Mouse (Mus musculus): ENCODE measurements around the gene Arid4a.
A peak's percentile ranks its signal among the peaks of the same experiment; 100 is the strongest.

Gene Arid4a

DNA sequence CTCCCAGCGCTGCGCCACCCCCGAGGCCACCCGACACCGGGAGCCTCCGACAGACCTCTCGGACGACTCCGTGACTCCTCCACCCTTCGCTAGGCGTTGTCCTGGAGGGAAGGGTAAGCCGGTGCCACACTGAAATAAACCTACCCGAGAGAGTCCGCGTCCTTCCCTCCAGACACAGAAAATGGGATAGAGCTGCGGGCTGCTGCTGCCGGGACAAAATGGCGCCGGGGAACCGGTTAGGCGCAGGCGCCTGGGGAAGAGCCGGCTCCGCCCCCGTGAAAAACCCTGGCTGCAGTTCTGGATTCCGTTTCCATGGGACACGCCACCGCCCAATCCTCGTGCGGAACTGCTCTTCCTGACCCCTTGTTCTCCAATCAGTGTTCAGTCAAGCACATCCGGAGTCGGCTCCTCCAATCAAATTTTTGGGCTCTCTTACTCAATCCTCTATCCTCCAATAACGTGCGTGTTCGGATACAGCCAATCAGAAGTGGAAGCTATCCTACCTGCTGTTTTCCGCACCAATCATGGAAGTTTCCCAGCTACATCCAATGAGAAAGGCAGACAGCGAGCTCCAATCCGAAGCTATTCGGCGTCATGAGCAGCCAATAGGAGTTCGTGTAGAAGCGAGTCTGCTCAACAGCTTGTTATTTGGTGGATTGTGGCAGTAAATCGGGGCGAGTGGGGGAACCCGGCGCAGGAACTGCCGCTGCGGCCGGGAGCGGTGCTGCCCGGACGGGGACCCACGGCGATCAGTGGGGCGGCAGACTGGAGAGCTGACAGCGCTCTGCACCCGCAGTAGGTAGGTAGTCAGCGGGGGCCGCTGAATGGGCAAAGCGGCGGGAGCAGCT lies at the start of gene Arid4a:
Gene Arid4a, plus strand, starts transcription at position 628 of the 848 bp plus-strand sequence.
- ATAC-seq (ENCODE audit: low TSS enrichment), result peak; percentile 97

DNA sequence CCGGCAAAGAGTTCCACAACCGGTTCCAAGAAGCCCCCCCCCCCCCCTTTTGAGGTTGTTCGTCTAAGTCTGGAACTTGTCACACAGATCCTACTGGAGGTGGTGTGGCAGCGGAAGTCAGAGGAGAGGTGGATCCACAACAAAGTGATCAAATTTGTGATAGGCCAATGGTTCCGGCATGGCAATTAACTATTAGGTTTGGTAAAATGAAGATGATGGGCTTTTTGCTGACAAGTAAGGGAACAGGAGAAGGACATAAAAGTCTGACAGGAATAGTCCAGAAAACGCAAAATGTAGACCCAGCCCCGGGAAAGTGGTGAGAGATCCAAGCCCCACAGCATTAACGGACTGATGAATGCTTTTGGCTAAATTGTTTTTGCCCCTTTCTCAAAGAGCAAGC lies 48.2 kb upstream of the Arid4a start:
- ATAC-seq (ENCODE audit: low TSS enrichment), result no peak

DNA sequence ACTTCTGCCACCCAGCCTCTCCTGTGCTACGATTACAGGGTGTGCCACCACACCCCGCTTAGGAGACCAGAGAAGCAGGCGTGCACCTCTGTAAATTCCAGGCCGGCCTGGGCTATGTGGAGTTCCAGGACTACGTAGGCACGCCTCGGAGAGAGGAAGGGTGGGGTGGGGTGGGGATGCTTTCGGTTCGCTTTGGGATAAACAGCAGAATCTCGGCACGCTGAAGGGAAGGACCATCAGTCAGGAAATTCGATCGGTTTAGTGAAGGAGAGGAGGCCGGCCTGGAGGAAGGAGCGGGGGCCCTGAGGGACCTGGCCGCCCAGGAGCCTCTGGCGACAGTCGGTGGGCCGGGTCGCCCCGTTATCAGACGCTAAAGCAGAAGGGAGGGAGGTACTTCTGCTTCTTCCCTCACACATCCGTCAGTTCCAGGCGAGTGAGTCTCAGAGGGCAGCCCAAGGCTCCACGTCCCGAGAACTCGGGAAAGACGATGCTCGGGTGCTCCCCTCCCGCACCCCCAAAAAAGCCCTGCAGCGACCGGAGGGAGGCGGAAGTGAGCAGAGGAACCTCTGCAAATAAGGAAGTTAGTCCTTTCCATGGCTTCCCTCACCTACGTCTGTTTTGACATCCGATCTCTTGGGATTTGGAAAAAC lies 47.5 kb upstream of the Arid4a start:
- peak; percentile 81 for ATAC-seq (ENCODE audit: low TSS enrichment)

DNA sequence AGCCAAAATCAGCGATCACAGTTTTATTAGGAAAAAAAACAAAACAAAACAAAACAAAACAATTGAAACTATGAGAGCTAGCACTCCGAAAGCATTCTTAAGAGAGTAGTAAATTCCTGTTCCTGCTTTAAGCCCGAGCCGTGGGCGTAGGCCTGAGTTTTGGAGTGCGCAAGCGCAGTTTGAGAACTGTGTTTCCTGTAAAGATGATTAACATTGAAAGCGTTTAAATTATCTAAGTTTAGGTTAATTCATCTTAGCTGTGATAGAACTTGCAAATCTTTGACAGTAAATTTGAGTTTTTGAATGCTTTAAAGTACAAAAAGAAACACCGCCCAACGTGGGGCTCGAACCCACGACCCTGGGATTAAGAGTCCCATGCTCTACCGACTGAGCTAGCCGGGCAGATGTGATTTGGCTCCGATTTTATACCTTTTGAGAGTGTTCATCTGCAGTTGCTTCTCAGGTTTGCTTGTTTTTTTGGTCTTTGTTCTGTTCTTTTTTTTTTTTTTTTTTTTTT lies 46.9 kb upstream of the Arid4a start:
- peak; percentile 46 for ATAC-seq (ENCODE audit: low TSS enrichment)

DNA sequence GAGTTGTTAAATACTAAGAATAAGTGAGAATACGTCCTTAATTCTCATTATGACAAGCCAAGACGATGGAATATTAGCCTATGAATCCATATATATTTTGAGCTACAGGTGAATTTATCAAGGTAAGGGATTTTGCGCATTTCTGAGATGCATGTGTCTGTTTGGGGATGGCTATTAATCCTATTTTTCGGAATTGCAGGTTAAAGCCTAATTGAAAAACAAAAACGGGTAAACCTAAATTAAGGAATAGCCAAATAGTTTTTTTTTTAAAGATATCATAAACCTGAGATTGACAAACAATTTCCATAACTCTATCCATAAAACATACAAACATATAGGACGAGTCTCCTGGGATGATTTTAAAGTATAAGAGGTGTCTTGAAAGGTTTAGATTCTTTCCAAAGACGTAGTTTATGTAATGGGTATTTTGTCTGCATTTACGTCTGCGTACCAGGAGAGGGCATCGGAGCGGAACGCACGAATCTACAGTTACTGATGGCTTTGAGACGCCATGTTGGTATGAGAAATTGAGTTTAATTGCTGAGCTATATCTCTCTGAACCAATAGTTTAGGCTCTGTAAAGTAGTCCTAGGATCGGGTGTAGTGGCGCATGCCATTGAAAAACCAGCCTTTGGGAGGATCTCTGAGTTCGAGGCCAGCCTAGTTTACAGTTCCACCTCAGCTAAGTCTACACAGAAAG lies 46.2 kb upstream of the Arid4a start:
- ATAC-seq (ENCODE audit: low TSS enrichment), result peak; percentile 27

- no peak for ATAC-seq (ENCODE audit: low TSS enrichment)
These were observed 42.0 kb upstream of the Arid4a start for GRCm38 (mm10) chr12:70973831-70974230.

DNA sequence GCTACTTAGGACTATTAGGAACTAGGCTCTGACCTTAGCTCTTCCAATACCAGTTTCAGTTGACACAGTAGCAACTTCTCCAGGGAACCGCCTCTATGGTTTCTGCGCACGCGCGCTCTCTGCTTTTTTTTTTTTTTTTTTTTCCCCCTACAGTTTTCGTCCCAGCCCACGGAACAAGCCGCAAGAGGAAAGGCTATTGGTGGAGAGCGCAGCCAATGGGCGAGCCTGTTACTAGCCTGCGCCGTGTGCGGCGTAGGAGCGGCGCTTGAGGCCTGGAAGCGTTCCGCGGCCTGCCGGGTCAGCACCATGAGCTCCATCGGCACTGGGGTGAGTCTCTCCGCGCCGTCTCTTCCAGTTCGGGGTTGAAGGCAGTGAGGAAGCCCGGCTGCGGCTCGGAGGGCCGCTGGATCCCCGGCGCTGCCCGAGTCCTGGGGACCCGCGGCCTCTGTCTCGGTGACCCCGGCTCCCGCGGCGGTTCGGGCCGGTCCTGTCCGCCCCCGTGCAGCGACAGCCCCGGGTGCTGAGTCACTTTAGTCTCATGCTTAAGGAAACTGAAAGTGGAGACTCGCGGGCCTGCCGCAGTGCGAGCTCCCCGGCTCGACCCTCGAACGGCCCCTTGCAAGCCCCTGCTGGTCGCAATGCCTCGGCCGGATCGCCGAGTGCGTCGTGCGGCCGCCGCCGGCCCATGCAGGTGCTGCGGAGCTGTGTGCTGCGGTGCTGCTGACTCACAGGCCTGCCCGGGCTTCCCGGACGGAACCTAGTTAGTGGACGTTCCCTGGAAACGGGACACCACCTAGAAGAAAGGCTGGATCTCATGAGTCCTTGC lies 41.1 kb upstream of the Arid4a start, which contains the start of gene Psma3:
Gene Psma3, plus strand, starts transcription at position 181 of the 826 bp plus-strand sequence.
- ATAC-seq (ENCODE audit: low TSS enrichment), result peak; percentile 97

DNA sequence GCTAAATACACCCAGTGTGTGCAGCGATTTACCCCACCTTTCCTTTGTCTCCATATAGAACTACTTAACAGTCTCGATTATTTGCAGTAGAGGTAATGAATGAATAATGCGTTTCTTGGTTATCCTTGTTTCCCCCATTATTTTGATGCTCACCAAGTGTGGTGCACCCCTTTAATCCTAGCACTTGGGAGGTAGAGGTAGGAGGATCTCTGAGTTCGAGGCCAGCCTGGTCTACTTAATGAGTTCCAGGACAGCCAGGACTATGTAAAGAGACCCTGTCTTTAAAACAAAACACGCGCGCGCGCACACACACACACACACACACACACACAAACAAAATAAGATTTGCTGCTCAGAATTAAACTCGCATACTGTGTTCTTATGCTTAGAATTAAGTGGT lies 40.4 kb upstream of the Arid4a start:
- ATAC-seq (ENCODE audit: low TSS enrichment), result no peak

DNA sequence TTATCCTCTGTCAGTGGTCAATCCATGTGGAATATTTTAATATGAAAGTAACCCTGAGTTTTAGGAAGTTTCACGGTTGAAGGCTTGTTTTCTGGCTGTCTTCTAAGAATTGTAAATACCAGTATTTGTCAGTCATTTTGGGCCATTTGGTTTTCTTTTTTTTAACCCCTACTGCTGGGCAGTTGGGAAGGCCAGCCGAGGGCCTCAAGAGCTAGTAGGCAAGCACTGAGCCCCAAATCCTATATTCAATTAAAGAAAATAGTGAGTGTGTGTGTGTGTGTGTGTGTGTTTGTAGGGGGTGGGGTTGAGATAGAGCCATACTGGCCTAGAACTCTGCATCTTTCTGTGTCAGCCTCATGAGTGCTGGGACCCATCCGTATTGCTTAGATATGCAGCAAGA lies 39.9 kb upstream of the Arid4a start:
- ATAC-seq (ENCODE audit: low TSS enrichment), result no peak

GRCm38 (mm10) chr12:70978345-70978744 lies 37.4 kb upstream of the Arid4a start:
- no peak for ATAC-seq (ENCODE audit: low TSS enrichment)

GRCm38 (mm10) chr12:70984855-70985550 lies 30.8 kb upstream of the Arid4a start:
- no peak for ATAC-seq (ENCODE audit: low TSS enrichment)

- ATAC-seq (ENCODE audit: low TSS enrichment), result no peak
These were observed 18.6 kb upstream of the Arid4a start for GRCm38 (mm10) chr12:70997225-70997624.

DNA sequence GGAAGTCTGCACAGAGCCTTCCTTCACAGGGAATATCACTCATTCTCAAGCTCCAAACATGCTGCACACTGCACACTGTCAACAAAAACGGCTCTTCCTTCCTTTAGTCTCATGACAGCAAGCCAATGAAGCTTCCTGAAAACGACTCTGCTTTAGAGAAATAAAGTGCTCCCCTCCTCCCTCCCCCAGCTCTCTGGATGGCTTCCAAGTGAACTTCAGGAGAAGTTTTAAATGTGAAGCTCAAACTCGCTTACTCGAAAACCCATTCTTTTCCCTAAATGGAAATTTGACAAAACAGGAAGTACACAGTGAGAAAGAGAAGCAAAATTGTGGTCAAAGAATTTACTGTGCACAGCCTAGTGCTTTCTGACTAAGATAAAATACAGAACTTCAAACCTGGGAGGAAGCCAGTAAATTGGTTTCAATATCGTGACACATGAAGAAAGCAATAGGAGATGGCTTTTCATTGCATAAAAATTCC lies 16.3 kb upstream of the Arid4a start:
- peak; percentile 48; the same call in 1 of the 2 replicates for ATAC-seq (ENCODE audit: low TSS enrichment)

DNA sequence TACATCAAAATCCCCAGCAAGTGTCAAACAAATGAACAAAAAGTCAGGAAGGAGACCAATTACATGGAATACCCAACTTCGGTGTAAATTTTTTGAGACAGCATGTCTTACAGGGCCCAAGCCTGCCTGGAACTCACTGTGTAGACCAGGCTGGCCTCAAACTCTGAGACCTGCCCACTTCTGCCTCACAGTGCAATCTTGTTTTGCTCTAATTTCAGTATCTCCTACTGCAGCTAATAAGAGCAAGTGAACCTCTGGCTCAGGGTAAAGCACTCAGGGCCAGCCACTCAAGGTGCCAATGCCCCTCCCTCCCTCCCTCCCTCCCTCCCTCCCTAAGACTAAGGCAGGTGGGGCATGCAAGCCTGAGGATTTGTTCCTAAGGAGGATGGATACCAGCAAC lies 15.4 kb upstream of the Arid4a start:
- ATAC-seq (ENCODE audit: low TSS enrichment), result no peak

DNA sequence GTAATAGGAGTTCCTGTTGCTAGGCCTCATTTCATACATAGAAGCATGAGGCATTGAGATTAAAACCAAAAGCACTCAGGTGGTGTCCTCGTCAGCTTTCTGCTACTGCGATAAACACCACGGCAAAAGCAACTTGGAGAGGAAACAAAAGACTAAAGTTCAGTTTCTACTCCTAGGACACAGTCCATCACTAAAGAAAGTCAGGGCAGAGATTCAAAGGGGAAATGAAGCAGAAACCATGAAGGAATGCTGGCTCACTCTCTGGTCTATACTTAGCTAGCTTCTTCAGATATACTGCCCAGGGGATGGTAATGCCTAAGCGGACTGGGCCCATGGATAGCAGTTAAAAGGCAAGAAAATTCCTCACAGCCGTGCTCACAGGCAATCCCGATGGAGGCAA lies 14.3 kb upstream of the Arid4a start:
- ATAC-seq (ENCODE audit: low TSS enrichment), result no peak

GRCm38 (mm10) chr12:71003760-71004426 lies 11.9 kb upstream of the Arid4a start:
- ATAC-seq (ENCODE audit: low TSS enrichment), result no peak

GRCm38 (mm10) chr12:71006141-71006540 lies 9.6 kb upstream of the Arid4a start:
- no peak for ATAC-seq (ENCODE audit: low TSS enrichment)

DNA sequence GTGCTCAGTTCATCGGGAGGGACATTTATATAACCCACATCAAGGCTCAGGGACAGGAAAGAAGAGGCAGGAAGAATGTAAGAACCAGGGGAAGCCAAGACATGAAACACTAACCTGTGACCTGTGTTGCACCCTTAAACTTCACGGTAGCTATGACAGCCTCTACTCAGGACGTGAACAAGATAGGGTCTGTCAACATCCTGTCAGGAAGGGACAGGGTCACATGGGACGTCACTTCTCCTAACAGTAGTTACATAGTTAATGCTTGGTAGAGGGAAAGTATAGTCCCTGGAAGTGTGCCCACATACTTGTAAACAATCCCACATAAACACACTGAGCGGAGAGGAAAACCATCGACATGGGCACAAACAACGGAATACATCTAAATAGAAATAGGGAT lies 8.9 kb upstream of the Arid4a start:
- ATAC-seq (ENCODE audit: low TSS enrichment), result no peak

DNA sequence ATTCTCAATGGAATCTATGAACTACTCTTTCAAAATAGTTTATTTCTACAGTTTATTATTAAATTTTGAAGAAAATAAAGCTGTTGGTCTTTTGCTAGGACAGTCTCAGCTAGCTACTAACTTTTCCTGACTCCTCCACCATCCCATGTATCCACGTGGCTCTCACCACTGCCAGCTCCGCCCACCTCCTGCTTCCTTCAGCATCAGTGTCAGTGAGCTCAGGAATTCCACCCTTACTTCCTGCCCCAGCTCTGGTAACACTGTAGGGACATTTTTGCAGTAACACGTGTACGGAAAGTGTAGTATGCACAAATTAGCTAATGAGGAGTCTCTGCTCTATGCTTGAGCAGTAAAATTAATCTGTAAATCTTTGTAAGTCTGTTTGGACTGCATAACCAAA lies 6.0 kb upstream of the Arid4a start:
- peak; percentile 70; the same call in 1 of the 2 replicates for ATAC-seq (ENCODE audit: low TSS enrichment)

DNA sequence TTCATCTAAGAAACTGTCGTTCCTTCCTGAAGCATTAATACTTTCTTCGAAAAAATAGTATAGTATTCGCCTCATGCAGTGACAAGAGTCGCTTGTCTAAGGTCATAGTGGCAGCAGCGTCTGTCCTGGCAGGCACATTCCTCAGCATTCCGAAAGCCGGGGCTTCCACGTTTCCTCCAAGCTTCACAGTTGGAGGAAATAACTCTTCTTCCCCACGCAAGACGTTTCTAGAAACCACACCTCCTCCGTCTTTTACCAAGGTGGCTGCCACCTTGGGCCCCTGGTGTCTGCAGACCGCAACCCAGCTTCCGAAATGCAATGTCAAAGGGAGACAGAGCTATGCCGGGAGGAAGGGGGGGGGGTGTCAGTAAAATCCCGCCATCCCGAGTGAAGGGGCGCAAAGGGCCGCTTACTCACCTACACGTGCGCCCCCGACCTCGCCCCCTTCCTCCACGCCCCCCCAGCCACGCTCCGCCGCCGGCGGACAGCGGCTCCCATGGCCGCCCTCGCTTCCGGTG lies 886 bp upstream of the Arid4a start:
- peak; percentile 64 for ATAC-seq (ENCODE audit: low TSS enrichment)

Data from frontal cortex, adult (tissue).